Mouse (Mus musculus): ENCODE results near the gene Atrip. TPM values are rescaled to one million over a fixed set of nuclear protein-coding genes. Genes with fewer than 3 reads are reported as not detected.

Gene Atrip
- 5.7 and 7.8 TPM in 2 replicates for polyA plus RNA-seq (2012; ENCODE audit: low replicate concordance)

DNA sequence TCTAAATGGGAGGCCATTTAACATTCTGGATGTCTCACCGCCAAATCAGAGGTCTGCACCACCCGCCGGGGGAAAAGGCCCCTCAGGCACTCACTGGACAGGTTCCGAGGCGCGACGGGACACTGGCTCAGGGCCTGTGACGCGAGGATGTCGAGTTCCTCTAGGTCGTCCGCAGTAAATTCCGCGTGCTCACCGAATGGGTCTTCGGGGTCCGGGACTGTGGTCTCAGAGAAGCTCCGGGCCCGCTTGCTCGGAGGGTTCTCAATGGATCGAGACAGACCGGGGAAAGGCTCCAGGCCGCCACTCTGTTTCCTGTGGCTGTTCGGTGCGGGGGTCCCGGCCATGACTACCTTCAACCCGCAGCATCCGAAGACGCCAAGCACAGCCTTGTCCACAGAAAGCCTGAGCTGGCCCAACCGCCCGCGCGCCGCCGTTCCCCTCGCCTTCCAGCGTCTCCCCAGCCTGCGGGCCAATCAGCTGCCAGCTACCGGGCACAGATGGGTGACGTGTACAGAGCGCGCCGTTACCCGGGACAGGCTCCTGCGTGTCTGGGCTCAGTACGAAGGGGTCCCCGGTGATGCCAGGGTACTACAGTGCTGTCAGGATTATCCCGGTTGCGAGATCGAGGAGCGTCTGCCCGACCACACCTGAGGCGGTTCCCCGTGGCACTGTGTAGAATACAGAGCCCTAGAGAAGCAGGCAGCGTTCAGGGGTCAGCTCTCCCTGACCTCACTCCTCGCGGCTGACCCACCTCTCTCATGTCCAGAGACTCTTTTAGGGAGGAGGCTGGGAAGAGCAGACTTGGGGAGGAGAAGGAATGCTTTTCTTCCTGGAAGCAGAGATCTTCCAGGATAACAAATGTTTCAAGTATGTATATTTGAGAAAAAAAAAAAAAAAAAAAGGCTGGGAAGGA, at the start of gene Atrip:
Atrip (minus strand) TSS at position 464 of the 913 bp plus-strand sequence.

DNA sequence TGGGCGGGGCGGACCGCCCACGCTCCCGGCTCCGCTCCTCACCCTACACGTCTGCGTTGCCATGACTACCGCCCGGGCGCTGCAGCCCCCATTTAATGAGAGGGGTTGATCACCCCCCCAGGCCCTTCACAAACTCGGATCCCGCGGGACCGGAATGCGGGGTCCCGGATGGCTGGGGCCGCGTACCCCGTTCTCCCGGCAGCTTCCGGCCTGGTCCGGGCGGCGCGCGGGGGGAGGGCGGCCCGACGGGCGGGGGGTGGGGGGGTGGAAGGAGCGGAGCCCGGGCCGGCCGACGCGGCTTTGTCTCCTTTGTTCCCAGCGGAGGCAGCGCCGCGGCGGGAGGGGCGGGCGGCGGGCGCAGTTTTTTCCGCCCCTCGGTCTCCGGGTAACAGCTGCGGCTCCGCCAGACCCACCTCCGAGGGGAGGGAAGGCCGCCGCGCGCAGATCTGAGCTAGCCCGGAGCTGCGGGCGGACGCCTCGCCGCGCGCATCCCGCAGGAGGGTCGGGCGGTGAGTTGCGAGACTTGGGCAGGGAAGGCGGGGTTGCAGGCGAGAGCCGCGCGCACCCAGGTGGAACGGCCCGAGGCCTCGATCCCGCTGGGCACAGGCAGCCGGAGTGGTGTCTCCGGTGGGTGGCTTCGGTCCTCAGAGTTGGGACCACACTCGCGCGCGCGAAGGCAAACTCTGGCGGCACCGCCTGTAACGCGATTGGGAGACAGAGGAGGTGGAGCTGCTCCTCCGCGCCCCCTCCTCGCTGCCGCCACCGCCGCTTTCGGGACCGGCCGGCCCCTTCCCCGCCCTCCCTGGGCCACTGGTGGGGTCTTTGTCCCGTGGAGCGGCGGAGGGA, 21.4 kb upstream of the Atrip start, which contains the start of gene Plxnb1:
Plxnb1 (plus strand) TSS at position 253 of the 846 bp plus-strand sequence.

DNA sequence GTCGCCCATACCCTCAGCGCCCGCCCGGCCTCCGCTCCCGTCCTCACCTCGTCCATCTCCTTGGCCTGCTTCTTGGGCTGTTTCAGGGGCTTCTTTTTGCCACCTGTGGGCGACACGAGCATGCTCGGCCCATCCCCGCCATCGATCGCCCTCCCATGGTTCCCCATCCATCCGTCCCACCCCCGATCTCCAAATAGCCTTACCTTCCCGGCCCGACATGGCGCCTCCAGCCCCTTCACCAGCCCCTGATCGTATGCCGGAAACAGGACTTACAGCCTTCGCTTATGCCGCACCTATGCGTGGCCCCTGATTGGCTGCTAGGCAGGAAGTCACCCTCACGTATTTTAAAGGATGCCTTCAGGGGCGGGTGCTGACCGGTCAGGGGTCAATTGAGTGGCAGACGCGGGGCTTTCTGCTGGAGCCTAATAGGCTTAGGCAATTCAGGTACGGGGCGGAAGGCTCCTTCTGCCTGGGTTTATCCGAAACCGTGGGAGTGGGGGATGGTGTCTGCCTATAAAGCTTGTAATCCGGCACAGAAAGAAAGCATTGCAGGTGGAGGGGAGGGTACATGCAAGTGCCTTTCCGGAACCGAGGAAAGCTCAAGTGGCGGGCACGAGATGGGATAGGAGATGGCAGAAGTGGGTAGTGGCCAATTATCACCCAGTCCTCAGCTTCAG, 8.3 kb upstream of the Atrip start, which contains the start of the genes Ccdc51 and Tma7:
Ccdc51 (plus strand) TSS at position 370 of the 677 bp plus-strand sequence.
Tma7 (minus strand) TSS at position 464 of the 677 bp plus-strand sequence.

DNA sequence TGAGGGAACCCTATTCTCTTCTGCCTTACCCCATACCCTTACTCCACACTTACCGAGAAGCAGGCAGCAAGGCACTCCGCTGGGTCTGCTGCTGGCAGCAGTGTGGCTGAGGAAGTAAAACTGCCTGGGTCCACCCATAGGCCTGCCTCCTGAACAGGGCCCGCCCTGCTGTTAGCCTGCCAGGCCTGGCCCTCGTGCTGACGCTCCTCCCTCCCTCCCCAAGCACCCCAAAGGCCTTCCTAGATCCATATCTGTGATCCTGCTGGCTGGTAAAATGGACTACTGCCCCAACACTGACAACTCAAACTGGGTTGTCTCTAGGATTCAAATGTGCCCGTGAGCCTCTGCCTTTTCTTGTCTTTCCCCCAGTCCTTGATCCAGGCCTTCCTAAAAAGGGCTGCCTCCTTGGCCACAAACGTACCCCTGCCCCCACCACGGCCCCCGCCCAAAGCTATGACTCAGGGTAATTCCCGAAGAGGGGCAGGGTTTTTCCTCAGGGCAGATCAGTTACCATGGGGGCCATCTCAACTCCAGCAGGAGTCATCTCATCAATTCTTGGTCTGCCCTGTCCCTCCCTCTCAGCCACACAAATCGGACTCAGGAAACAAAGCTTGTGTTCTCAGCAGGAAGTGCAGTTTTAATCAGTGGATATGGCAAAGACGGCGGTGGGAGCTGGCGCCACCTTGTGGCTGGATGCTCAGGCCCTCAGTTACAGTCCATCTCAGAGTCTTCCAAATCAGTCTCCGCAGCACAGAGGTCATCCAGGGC, 14.6 kb downstream of the Atrip start, which contains the start of gene Trex1:
Trex1 (minus strand) TSS at position 599 of the 768 bp plus-strand sequence.

DNA sequence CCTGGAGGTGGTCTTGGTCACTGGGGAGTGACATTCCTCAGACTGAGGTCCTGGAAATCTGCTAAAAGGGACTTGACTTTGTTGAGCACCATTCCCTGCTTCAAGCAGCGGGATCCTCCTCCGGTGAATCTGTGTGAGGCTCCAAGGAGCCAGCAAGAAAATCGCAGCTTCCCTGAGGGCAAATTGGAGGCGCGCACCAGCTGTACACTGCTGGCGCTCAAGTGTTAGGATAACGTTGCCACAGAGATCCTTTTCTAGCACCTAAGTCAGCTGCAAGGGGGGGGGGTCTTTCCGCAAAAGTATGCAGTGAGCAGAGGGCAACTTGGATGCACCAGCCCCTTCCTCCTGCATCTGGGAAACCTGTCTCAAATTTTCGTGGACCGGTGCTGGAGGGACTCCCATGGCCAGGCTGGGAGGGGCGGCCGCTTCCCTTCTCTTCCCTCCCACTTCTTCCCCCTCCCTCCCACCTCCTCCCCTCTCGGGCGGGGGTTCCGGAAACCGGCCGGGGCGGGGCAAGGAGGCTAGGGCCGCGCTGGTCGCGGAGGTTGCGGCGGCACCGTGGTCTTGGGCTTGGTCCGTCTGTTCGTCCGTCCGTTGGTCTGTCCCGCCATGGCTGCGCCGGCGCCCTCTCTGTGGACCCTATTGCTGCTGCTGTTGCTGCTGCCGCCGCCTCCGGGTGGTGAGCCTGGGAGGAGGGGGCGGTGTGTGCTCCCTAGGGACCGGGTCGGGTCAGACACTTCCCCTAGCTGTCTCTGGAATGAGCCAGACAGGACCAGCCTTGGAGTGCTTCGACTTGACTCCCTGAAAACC, 35.6 kb downstream of the Atrip start, which contains the start of gene Shisa5:
Shisa5 (plus strand) TSS at position 480 of the 810 bp plus-strand sequence.

Other genes with a start within 250 kb of the Atrip start
- gene Celsr3, start 247.8 kb downstream of the Atrip start, polyA plus RNA-seq (2012; ENCODE audit: low replicate concordance): 0.54 and 3.5 TPM in 2 replicates
- 8.3 and 17.4 TPM in 2 replicates for gene Slc26a6, start 220.8 kb downstream of the Atrip start, polyA plus RNA-seq (2012; ENCODE audit: low replicate concordance)
- 0.17 TPM in 1 of 2 replicates, not detected in the other for gene Tmem89, start 159.5 kb downstream of the Atrip start, polyA plus RNA-seq (2012; ENCODE audit: low replicate concordance)
- 196 and 270 TPM in 2 replicates for gene Uqcrc1, start 137.5 kb downstream of the Atrip start, polyA plus RNA-seq (2012; ENCODE audit: low replicate concordance)
- gene Col7a1, start 120.5 kb downstream of the Atrip start, polyA plus RNA-seq (2012; ENCODE audit: low replicate concordance): 1.7 and 2.2 TPM in 2 replicates
- gene Ucn2, start 88.1 kb downstream of the Atrip start, polyA plus RNA-seq (2012; ENCODE audit: low replicate concordance): not detected in 2 replicates
- 7.4 and 9.8 TPM in 2 replicates for gene Pfkfb4, start 82.3 kb downstream of the Atrip start, polyA plus RNA-seq (2012; ENCODE audit: low replicate concordance)
- gene Shisa5, start 35.6 kb downstream of the Atrip start, polyA plus RNA-seq (2012; ENCODE audit: low replicate concordance): 8,045 and 8,374 TPM in 2 replicates
- gene Trex1, start 14.4 kb downstream of the Atrip start, polyA plus RNA-seq (2012; ENCODE audit: low replicate concordance): 33.0 and 72.5 TPM in 2 replicates
- 3.9 and 5.3 TPM in 2 replicates for gene Ccdc51, start 8.4 kb upstream of the Atrip start, polyA plus RNA-seq (2012; ENCODE audit: low replicate concordance)
- gene Tma7, start 8.5 kb upstream of the Atrip start, polyA plus RNA-seq (2012; ENCODE audit: low replicate concordance): 162 and 298 TPM in 2 replicates
- 0.72 and 1.0 TPM in 2 replicates for gene Plxnb1, start 21.3 kb upstream of the Atrip start, polyA plus RNA-seq (2012; ENCODE audit: low replicate concordance)
- not detected in 2 replicates for gene Fbxw21, start 87.9 kb upstream of the Atrip start, polyA plus RNA-seq (2012; ENCODE audit: low replicate concordance)
- gene Fbxw13, start 121.9 kb upstream of the Atrip start, polyA plus RNA-seq (2012; ENCODE audit: low replicate concordance): 0.08 and 0.41 TPM in 2 replicates
- not detected in 2 replicates for gene Fbxw20, start 160.6 kb upstream of the Atrip start, polyA plus RNA-seq (2012; ENCODE audit: low replicate concordance)
- gene Fbxw14, start 213.6 kb upstream of the Atrip start, polyA plus RNA-seq (2012; ENCODE audit: low replicate concordance): not detected in 2 replicates